Mouse (Mus musculus) neural tube, embryonic 10.5 days (tissue): ENCODE measurements around the gene Scoc.
A peak's percentile ranks its signal among the peaks of the same experiment; 100 is the strongest.

Source experiments
- DNase-seq: peaks from one replicate; pipeline ENCODE4 v3.0.0-alpha.2; 2017; ENCODE audit warnings: low spot score; ENCODE audit errors: extremely low spot score

Scoc gene

GRCm38 (mm10) chr8:83405548-83405947 is 52.6 kb downstream of the Scoc start:
- DNase-seq, result no peak

GRCm38 (mm10) chr8:83397726-83398125 is 60.5 kb downstream of the Scoc start:
- DNase-seq, result no peak

- DNase-seq, result no peak
Observed at GRCm38 (mm10) chr8:83396680-83397079, 61.5 kb downstream of the Scoc start.

- no peak for DNase-seq
Observed at GRCm38 (mm10) chr8:83394325-83394724, 63.9 kb downstream of the Scoc start.

- DNase-seq, result no peak
Observed at GRCm38 (mm10) chr8:83392521-83392920, 65.7 kb downstream of the Scoc start.

- no peak for DNase-seq
Observed at GRCm38 (mm10) chr8:83390006-83390701, 68.0 kb downstream of the Scoc start.

GRCm38 (mm10) chr8:83389316-83390005 is 68.7 kb downstream of the Scoc start, which contains the start of gene Clgn:
Clgn (plus strand) TSS chr8:83389867.
- DNase-seq, result peak; percentile 75

GRCm38 (mm10) chr8:83382850-83383249 is 75.3 kb downstream of the Scoc start:
- DNase-seq, result no peak

- no peak for DNase-seq
Observed at GRCm38 (mm10) chr8:83381016-83381415, 77.2 kb downstream of the Scoc start.

- no peak for DNase-seq
Observed at GRCm38 (mm10) chr8:83380141-83380540, 78.0 kb downstream of the Scoc start.
